Mouse (Mus musculus) stomach, embryonic 14.5 days (tissue): Measurements from ENCODE around the gene Nfatc2. TPM values are rescaled to one million over a fixed set of nuclear protein-coding genes. Genes with fewer than 3 reads are reported as not detected.

Source experiments
- ATAC-seq: fragments of 200-750 bp; cut with Nextera tagmentation; 2 replicates; pipeline ENCODE4 v1.8.0; 2017; ENCODE audit warnings: low read depth, moderate TSS enrichment; ENCODE audit not compliant: insufficient number of reproducible peaks, insufficient read depth, low FRiP score
- H3K27ac ChIP-seq: fragments of 300-500 bp; sonication (generic); 2 replicates; pipeline ENCODE4 v1.5.1; 2014; ENCODE audit warnings: mild to moderate bottlenecking, low read length, moderate library complexity, mixed read lengths
- H3K27me3 ChIP-seq: fragments of 300-500 bp; sonication (generic); 2 replicates; pipeline ENCODE4 v1.6.1; 2014; ENCODE audit warnings: low read length, control low read depth, mixed read lengths; ENCODE audit not compliant: control insufficient read depth, insufficient read depth
- H3K36me3 ChIP-seq: fragments of 300-500 bp; sonication (generic); 2 replicates; pipeline ENCODE4 v1.6.1; 2014; ENCODE audit warnings: mild to moderate bottlenecking, control low read depth, low read length, moderate library complexity, mixed read lengths; ENCODE audit not compliant: control insufficient read depth, insufficient read depth
- H3K4me1 ChIP-seq: fragments of 300-500 bp; sonication (generic); 2 replicates; pipeline ENCODE4 v1.6.1; 2014; ENCODE audit warnings: low read length, control low read depth, mixed read lengths; ENCODE audit not compliant: control insufficient read depth, insufficient read depth
- H3K4me2 ChIP-seq: fragments of 300-500 bp; sonication (generic); replicated peaks from 2 replicates; pipeline ENCODE4 v1.6.1; 2014; ENCODE audit warnings: low read depth, low read length, control low read depth
- H3K4me3 ChIP-seq: fragments of 300-500 bp; sonication (generic); 2 replicates; pipeline ENCODE4 v1.5.1; 2014; ENCODE audit warnings: low read depth, low read length, control low read depth
- H3K9ac ChIP-seq: fragments of 300-500 bp; sonication (generic); replicated peaks from 2 replicates; pipeline ENCODE4 v1.6.1; 2014; ENCODE audit warnings: low read depth, mild to moderate bottlenecking, control low read depth, low read length, moderate library complexity, mixed read lengths
- H3K9me3 ChIP-seq: fragments of 300-500 bp; sonication (generic); 2 replicates; pipeline ENCODE4 v1.6.1; 2016; ENCODE audit warnings: low read depth, low read length, control low read depth; ENCODE audit not compliant: control insufficient read depth
- WGBS: fragments of 180-500 bp; shearing (Covaris S2); extraction: QIAGEN DNeasy Blood & Tissue Kit; methylation state at CpG from one replicate; pipeline ENCODE4 v1.1.7; 2014; 5-methylcytosine and 5-hydroxymethylcytosine counted together
- polyA plus RNA-seq: library from polyadenylated mRNA; unstranded; fragments of >200 nt; fragmentation: Nextera tagmentation; extraction: Ambion mirVana; gene quantifications from 2 replicates; pipeline ENCODE4 v1.2.1, GENCODE M21; 2014

Gene Nfatc2
- polyA plus RNA-seq, 1 experiment from 2014 or later: 3.5 TPM

- 69% methylated on average over 15 of the region's 15 CpGs for WGBS
- Histone ChIP-seq H3K36me3 (no peaks in the 10 kb centered on the region), H3K4me1 (peaks cover 30% of the 10 kb centered on the region), H3K4me2 (no peak overlapping the region), H3K9me3 (no peaks in the 10 kb centered on the region), H3K27me3 (no peaks in the 10 kb centered on the region), H3K27ac (peak overlapping the region; percentile 64), H3K9ac (no peak overlapping the region), H3K4me3 (no peak overlapping the region)
- ATAC-seq: 0 out of 2 replicates have a peak, but pooled peaks have one; percentile 34
Measured at GRCm38 (mm10) chr2:168545901-168546557, 55.4 kb downstream of the Nfatc2 start.

DNA sequence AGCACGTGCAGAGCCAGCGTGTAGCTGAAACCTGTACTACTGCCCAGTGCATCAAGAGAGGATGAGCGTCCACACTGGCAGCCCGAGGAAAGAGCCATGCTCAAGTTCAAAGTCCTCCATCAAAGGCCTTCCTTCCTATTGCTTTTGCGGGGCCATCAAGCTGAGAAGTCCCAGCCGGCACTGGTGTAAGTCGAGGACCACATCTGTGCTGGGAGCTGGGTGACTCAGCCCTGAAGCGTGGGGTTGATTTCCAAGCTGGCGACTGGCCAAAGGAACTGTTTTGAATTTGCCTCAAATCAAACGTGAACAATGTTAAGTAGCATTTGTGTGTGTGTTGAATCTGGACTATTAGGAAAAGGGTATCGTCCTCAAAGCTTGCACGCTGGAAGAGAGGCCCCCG, 57.4 kb downstream of the Nfatc2 start:
- WGBS: 22% methylated on average over 13 of the region's 13 CpGs
- Histone ChIP-seq H3K4me3 (no peak overlapping the region), H3K27ac (peak overlapping the region; percentile 27; the same call in 1 of the 2 replicates), H3K4me1 (peaks cover 30% of the 10 kb centered on the region), H3K4me2 (no peak overlapping the region; the same call in 1 of the 2 replicates), H3K9ac (no peak overlapping the region), H3K9me3 (no peaks in the 10 kb centered on the region), H3K36me3 (no peaks in the 10 kb centered on the region), H3K27me3 (no peaks in the 10 kb centered on the region)
- ATAC-seq: peak; percentile 73; the same call in 1 of the 2 replicates

- WGBS: 58% methylated on average over 3 of the region's 3 CpGs
- Histone ChIP-seq H3K9ac (no peak overlapping the region), H3K4me1 (peaks cover 30% of the 10 kb centered on the region), H3K9me3 (no peaks in the 10 kb centered on the region), H3K27me3 (no peaks in the 10 kb centered on the region), H3K4me2 (no peak overlapping the region), H3K36me3 (no peaks in the 10 kb centered on the region), H3K4me3 (no peak overlapping the region), H3K27ac (no peak overlapping the region)
- ATAC-seq: no peak
Measured at GRCm38 (mm10) chr2:168543026-168543425, 58.4 kb downstream of the Nfatc2 start.

- H3K4me3 ChIP-seq: no peak overlapping the region
- H3K36me3 ChIP-seq: no peaks in the 10 kb centered on the region
- H3K9me3 ChIP-seq: no peaks in the 10 kb centered on the region
- H3K9ac ChIP-seq: no peak overlapping the region
- 77% methylated on average over 7 of the region's 7 CpGs for WGBS
- no peak overlapping the region for H3K27ac ChIP-seq
- H3K4me2 ChIP-seq: no peak overlapping the region
- peaks cover 30% of the 10 kb centered on the region for H3K4me1 ChIP-seq
- ATAC-seq: no peak
- no peaks in the 10 kb centered on the region for H3K27me3 ChIP-seq
Measured at GRCm38 (mm10) chr2:168541223-168541622, 60.2 kb downstream of the Nfatc2 start.

DNA sequence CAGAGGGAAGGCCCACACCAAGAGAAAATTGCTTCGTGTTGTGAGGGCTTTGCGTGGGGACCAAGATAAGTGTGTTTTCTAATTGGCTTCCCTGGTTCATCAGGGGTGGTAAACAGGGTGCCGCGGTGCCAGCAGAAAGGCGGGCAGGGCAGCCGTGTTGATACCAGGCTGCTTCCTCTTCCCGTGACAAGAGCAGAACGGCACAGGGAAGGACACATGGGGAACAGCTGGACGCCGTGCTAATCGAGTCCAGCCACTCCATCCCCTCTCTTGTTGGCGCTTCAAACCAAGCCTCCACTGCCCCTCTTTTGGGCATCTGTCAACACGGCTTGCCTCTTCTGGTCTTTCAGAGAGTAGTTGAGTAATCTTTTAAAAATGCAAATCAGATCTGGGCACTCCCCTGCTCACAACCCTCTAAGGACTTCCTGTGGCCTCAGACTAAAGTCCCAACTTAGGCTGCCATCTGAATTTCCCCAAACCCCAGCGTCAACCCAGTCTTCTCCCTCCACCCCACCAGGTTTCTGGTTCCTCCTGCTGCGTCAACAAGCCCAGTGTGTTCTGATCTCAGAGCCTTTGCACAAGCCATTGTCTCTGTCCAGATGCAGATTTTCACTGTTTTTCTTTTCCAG, 61.7 kb downstream of the Nfatc2 start:
- no peak overlapping the region for H3K4me2 ChIP-seq
- no peaks in the 10 kb centered on the region for H3K36me3 ChIP-seq
- WGBS: 65% methylated on average over 15 of the region's 15 CpGs
- no peak for ATAC-seq
- no peak overlapping the region for H3K9ac ChIP-seq
- peaks cover 21% of the 10 kb centered on the region for H3K4me1 ChIP-seq
- no peaks in the 10 kb centered on the region for H3K27me3 ChIP-seq
- H3K27ac ChIP-seq: no peak overlapping the region
- H3K4me3 ChIP-seq: no peak overlapping the region
- no peaks in the 10 kb centered on the region for H3K9me3 ChIP-seq

DNA sequence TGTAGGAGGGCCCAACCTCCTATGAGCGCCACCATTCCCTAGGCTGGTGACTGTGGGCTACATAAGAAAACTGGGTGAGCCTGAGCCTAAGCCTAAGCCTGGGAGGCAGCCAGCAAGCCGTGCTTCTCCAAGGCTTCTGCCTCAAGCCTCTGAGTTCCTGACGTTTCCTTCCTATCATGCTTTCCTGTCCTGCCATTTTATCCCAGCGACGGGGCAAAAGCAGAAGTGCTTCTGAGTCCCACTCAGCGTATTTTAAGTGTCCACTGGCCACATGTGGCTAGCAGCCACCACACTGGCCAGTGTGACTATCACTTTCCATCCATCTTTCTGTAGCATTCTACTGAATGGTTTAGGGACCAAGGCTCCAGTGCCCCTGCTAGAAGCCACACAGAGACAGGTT, 62.4 kb downstream of the Nfatc2 start:
- no peak overlapping the region for H3K27ac ChIP-seq
- H3K9me3 ChIP-seq: no peaks in the 10 kb centered on the region
- H3K4me1 ChIP-seq: peaks cover 14% of the 10 kb centered on the region
- no peaks in the 10 kb centered on the region for H3K36me3 ChIP-seq
- no peak overlapping the region for H3K9ac ChIP-seq
- ATAC-seq: no peak
- H3K4me3 ChIP-seq: no peak overlapping the region
- 91% methylated on average over 6 of the region's 6 CpGs for WGBS
- no peak overlapping the region for H3K4me2 ChIP-seq
- no peaks in the 10 kb centered on the region for H3K27me3 ChIP-seq

GRCm38 (mm10) chr2:168532061-168532833, 69.2 kb downstream of the Nfatc2 start:
- WGBS: 59% methylated on average over 15 of the region's 15 CpGs
- no peak overlapping the region for H3K4me2 ChIP-seq

GRCm38 (mm10) chr2:168528551-168528950, 72.9 kb downstream of the Nfatc2 start:
- no peak overlapping the region for H3K4me3 ChIP-seq
- H3K36me3 ChIP-seq: no peaks in the 10 kb centered on the region
- H3K9me3 ChIP-seq: no peaks in the 10 kb centered on the region
- ATAC-seq: no peak
- H3K27ac ChIP-seq: no peak overlapping the region
- H3K27me3 ChIP-seq: no peaks in the 10 kb centered on the region
- H3K9ac ChIP-seq: no peak overlapping the region
- 76% methylated on average over 8 of the region's 8 CpGs for WGBS
- peaks cover 21% of the 10 kb centered on the region for H3K4me1 ChIP-seq
- no peak overlapping the region for H3K4me2 ChIP-seq

More at GRCm38 (mm10) chr2:168532061-168532833, 69.2 kb downstream of the Nfatc2 start:
- 0 out of 2 replicates have a peak, but pooled peaks cover 8% of the 10 kb centered on the region for H3K4me1 ChIP-seq
- H3K9ac ChIP-seq: no peak overlapping the region
- no peaks in the 10 kb centered on the region for H3K27me3 ChIP-seq
- peak overlapping the region; percentile 46; the same call in 1 of the 2 replicates for H3K27ac ChIP-seq
- no peak overlapping the region for H3K4me3 ChIP-seq
- H3K36me3 ChIP-seq: no peaks in the 10 kb centered on the region
- no peaks in the 10 kb centered on the region for H3K9me3 ChIP-seq
- peak; percentile 80 for ATAC-seq
